Mouse (Mus musculus) MEL (cell line): Measurements from ENCODE around the gene Usp42.
A peak's percentile ranks its signal among the peaks of the same experiment; 100 is the strongest.

Experiments used
- CHD2 ChIP-seq: IDR thresholded peaks from 2 replicates; pipeline ENCODE4 v1.6.1; 2011; ENCODE audit warnings: low read length, improper control_type of control experiment
- CTCF ChIP-seq, 3 experiments: IDR thresholded peaks in 2 of 3; conservative IDR thresholded peaks in 1 of 3; 2 replicates each; pipeline ENCODE4 v1.5.1; 2011 to 2012; ENCODE audit warnings: low read length in 3 of 3, low read depth in 2 of 3, mild to moderate bottlenecking in 2 of 3, improper control_type of control experiment in 1 of 3, inconsistent platforms in 1 of 3, mixed read lengths in 1 of 3, moderate library complexity in 1 of 3; ENCODE audit not compliant: control insufficient read depth in 1 of 3, insufficient read depth in 1 of 3, poor library complexity in 1 of 3, severe bottlenecking in 1 of 3
- EP300 ChIP-seq, 2 experiments: IDR thresholded peaks; 2 replicates each; pipeline ENCODE4 v1.6.1; 2011; ENCODE audit warnings: improper control_type of control experiment in 2 of 2, low read length in 2 of 2, low read depth in 1 of 2, mild to moderate bottlenecking in 1 of 2
- GABPA ChIP-seq: IDR thresholded peaks from 2 replicates; pipeline ENCODE4 v1.6.1; 2012; ENCODE audit warnings: low read depth, mild to moderate bottlenecking, inconsistent platforms, low read length, improper control_type of control experiment, moderate library complexity
- HCFC1 ChIP-seq: IDR thresholded peaks from 2 replicates; pipeline ENCODE4 v1.6.1; 2012; ENCODE audit warnings: low read depth, mild to moderate bottlenecking, inconsistent platforms, low read length, improper control_type of control experiment, moderate library complexity
- JUND ChIP-seq: IDR thresholded peaks from 2 replicates; pipeline ENCODE4 v1.6.1; 2011; ENCODE audit warnings: low read depth, mild to moderate bottlenecking, improper control_type of control experiment, low read length
- POLR2A ChIP-seq, 2 experiments: IDR thresholded peaks; 2 replicates each; pipeline ENCODE4 v1.6.1; 2011 to 2012; ENCODE audit warnings: low read length in 2 of 2, mild to moderate bottlenecking in 2 of 2, control low read depth in 1 of 2, improper control_type of control experiment in 1 of 2, low read depth in 1 of 2, moderate library complexity in 1 of 2; ENCODE audit not compliant: control insufficient read depth in 1 of 2, insufficient read depth in 1 of 2, poor library complexity in 1 of 2
- SIN3A ChIP-seq: IDR thresholded peaks from 2 replicates; pipeline ENCODE4 v1.6.1; 2012; ENCODE audit warnings: low read length, improper control_type of control experiment, inconsistent platforms

DNA sequence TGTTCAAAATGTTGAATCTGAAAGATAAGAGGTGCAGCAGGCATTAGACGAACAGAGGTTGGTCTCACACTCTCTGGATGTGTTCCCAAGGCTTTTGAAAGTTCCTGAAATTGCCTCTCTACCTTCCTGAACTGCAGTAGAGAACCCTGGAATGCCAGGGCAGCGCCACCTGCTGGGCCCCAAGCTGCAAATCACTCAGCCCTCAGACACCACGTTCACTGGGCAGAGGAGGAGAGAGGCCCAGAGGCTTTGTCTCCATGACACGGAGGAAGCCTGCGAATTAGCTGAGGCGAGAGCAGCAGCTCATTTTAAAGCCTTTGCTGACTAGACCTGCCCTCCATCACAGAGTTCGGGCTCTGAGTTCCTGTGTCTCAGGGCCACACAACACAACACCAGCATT, 20.8 kb downstream of the Usp42 start:
- peak; percentile 88 to 94 (median 92) for TF ChIP-seq CTCF (IDR thresholded peaks at IDR 0.05 in 2 of 3, conservative IDR thresholded peaks at IDR 0.05 in 1 of 3; ENCODE audit: control insufficient read depth in 1 of 3, insufficient read depth in 1 of 3, low read depth in 2 of 3, low read length in 3 of 3, poor library complexity in 1 of 3, severe bottlenecking in 1 of 3)
- no peak for TF ChIP-seq CHD2
- TF ChIP-seq GABPA, result no peak
- TF ChIP-seq JUND, result no peak
- no peak for TF ChIP-seq EP300 (IDR thresholded peaks at IDR 0.05; ENCODE audit: low read depth in 1 of 2, low read length in 2 of 2)
- TF ChIP-seq POLR2A (IDR thresholded peaks at IDR 0.05; ENCODE audit: control insufficient read depth in 1 of 2, insufficient read depth in 1 of 2, low read depth in 1 of 2, low read length in 2 of 2, poor library complexity in 1 of 2), result no peak
- 0 out of 2 replicates have a peak, but pooled peaks have one; percentile 33 for TF ChIP-seq HCFC1
- no peak for TF ChIP-seq SIN3A
